Mouse (Mus musculus) thymus, postnatal 25 days (tissue): ENCODE results near the gene Ift52.
A peak's percentile ranks its signal among the peaks of the same experiment; 100 is the strongest.

Source experiments
- DNase-seq: peaks from one replicate; pipeline ENCODE4 v3.0.0; 2022

Ift52 gene

DNA sequence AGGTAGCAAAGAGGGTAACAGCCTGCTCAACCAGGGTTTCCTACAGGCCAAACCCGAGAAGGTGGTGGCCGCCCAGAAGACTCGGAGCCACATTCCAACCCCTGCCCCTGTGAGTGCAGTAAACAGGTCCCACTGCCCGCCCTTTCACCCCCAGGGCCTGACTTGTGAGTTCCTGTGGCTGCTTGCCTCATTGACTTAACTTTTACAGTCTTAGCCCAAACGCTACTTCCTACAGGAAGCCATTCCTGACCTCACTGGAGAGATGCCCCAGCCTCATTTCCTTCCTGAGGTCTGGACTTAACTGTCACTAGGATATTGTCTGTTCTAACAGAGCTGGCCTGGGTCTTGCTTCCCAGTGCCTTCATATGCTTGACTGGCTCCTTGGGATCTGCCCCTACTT lies 65.4 kb downstream of the Ift52 start:
- DNase-seq = no peak

GRCm38 (mm10) chr2:163084519-163084918 lies 67.4 kb downstream of the Ift52 start:
- DNase-seq = no peak

DNA sequence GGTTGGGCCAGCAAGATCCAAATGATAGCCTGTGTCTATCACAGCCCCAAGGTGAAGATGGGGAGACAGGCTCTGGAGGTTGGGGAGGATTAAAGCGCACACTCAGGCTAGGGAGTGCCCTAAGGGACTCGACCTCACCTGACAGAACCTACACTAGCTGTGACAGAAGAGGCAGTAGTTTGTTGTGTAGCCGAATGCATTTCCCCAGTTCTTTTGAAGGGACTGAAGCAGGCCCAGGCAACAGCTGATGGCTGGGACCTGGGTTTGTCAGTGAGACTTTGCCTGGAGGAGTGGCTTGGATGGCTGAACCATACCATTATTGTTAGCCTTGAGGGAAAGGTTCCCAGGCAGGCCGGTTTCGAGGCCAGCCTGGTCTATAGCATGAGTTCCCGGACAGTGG lies 67.9 kb downstream of the Ift52 start:
- DNase-seq = no peak

DNA sequence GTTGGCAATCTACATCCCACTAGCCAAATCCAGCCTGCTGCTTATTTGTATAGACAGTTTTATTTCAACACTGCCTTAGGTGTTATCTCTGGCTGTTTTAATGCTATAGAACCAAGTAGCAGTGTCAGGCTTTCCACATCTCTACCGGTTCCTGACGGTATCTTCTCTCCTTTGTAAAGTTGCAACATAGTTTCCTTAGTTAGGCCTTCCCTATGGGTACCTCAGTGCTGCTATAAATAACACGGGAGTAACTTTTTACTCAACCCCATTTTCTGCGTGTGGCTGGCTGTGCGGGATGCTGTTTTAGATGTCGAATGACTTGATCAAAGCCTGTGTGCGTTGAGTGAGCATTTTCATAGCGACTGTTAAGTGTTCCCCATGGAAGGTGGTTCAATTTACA lies 69.4 kb downstream of the Ift52 start:
- DNase-seq = no peak

GRCm38 (mm10) chr2:163087728-163088127 lies 70.6 kb downstream of the Ift52 start, which contains the start of gene Gtsf1l:
Gtsf1l (minus strand) TSS chr2:163087855.
- no peak for DNase-seq

DNA sequence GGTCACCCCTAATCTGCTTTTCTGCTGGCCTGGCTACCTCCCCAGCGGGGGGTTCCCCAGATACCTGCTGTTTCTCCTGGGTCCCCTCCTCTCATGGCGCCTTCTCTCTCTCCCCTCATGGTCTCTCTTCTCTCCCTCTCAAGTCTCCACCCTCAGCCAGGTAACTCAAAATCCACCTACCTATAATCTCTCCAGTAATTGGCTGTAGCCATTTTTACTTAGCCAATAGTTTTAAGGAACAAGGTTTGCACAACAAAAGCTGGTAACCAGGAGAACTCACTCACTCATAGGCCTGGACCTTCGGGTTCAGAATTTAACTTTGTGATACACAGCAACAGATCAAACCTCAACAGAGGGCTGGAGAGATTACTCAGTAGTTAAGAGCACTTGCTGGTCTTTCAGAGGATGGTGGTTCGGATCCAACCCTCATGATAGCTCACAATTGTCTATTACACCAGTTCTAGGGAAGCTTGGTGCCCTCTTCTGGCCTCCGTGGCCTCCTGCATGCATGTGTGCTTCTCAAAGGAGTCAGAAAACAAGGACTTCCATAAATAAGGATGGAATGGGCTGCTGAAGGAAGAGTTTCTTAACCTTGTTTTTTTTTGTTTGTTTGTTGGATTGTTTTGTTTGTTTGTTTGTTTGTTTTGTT lies 72.4 kb downstream of the Ift52 start:
- DNase-seq = peak; percentile 13

DNA sequence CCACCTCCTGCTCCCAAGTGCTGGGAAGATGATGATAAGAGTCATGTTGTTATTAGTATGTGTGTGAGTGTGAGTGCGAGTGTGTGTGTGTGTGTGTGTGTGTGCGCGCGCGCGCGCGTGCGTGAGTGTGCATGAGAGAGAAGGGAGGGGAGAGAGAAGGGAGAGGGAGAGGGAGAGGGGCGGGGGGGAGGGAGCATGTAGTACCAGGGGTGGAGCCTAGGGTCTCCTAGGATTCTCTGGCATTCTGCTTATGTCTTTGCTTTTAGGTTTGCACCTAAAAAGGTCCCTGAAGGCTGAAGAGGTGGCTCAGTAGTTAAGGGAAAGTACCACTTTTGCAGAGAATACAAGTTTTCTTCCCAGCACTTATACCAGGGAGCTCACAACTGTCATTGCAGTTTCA lies 77.8 kb downstream of the Ift52 start:
- DNase-seq = no peak
